Mouse (Mus musculus) gastrocnemius, adult 18-20 months (tissue): ENCODE data around the gene Med15. TPM values are rescaled to one million over a fixed set of nuclear protein-coding genes. Genes with fewer than 3 reads are reported as not detected.
"Not testable (repeated sequence)": the region's sequence is repeated elsewhere in the genome, so short reads cannot be mapped to it uniquely, and the experiment has no call there.

Source experiments
- DNase-seq: peaks from one replicate; pipeline ENCODE4 v3.0.0; 2021; ENCODE audit warnings: low spot score
- total RNA-seq, 2 experiments: library from RNA; stranded (reverse); gene quantifications; 2 replicates each; pipeline ENCODE4 v1.2.3; 2021

Med15 gene
- total RNA-seq, 2 experiments from 2014 or later: 17.5 to 20.1 TPM

- DNase-seq: peak; percentile 13
These were observed 114.6 kb downstream of the Med15 start for GRCm38 (mm10) chr16:17617922-17618565.

- DNase-seq: no peak
These were observed 116.5 kb downstream of the Med15 start for GRCm38 (mm10) chr16:17616212-17616611.

- not testable (repeated sequence) for DNase-seq
These were observed 118.0 kb downstream of the Med15 start for GRCm38 (mm10) chr16:17614740-17615139.

GRCm38 (mm10) chr16:17611383-17611782 lies 121.3 kb downstream of the Med15 start:
- no peak for DNase-seq

DNA sequence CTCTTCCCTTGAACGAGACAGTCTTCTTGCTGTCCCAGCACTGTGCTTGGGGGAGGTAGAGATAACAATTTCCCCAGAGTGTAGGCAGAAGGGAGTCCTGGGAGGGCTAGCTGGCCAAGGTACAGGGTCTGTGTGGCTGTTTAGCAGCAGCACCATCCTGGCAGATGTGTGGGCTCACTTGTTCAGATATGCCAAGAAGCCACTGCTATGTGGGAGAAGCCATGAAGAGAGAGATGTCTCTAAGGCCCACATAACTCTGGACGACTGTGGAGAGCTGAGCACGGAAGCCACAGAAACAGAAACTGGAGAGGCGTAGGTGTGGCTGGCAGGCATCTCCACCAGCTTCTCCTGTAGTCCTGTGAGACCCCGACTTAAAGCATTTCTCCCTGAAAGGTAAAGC lies 127.0 kb downstream of the Med15 start:
- no peak for DNase-seq

DNA sequence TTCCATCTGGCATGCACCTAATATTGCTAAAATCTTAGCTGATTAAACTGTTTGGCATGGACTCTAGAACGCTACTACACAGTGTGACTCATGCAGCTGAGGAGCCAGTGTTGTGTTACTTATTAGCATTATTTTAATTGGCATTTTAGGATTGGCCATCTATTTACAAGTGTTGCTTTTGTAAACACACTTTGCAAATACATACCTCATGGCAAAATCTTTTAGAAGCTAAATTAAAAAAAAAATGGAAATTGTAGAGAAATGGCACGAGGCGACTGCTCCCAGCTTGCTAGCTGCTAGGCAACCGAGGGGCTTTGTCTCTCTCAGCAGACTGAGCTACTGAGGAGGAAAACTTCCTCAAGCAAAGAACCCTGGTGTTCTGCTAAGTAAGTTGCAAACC lies 127.8 kb downstream of the Med15 start:
- no peak for DNase-seq

Other genes with a start within 250 kb of the Med15 start
- under 1 TPM in 1 of 2 experiments, not detected in 1; 0.43 TPM for gene Aifm3, start 243.3 kb downstream of the Med15 start, total RNA-seq
- gene Lztr1, start 224.2 kb downstream of the Med15 start, total RNA-seq: 10 to 100 TPM; 17.1 to 18.9 TPM
- 10 to 100 TPM; 15.3 to 17.1 TPM for gene Thap7, start 201.8 kb downstream of the Med15 start, total RNA-seq
- gene Lrrc74b, start 171.6 kb downstream of the Med15 start, total RNA-seq: 1 to 10 TPM; 1.7 to 2.4 TPM
- gene P2rx6, start 171.0 kb downstream of the Med15 start, total RNA-seq: 10 to 100 TPM in 1 of 2 experiments, 1 to 10 TPM in 1; 8.7 to 11.8 TPM
- under 1 TPM in 1 of 2 experiments, not detected in 1; 0.39 TPM for gene Slc7a4, start 149.7 kb downstream of the Med15 start, total RNA-seq
- gene Smpd4, start 113.5 kb downstream of the Med15 start, total RNA-seq: 10 to 100 TPM; 10.4 to 14.3 TPM
- gene Ccdc74a, start 86.4 kb downstream of the Med15 start, total RNA-seq: under 1 TPM; 0.33 to 0.48 TPM
- gene Klhl22, start 26.7 kb upstream of the Med15 start, total RNA-seq: 10 to 100 TPM; 21.8 to 23.4 TPM
- 1 to 10 TPM; 2.6 to 4.0 TPM for gene Scarf2, start 64.4 kb upstream of the Med15 start, total RNA-seq
- not detected for gene B830017H08Rik, start 100.2 kb upstream of the Med15 start, total RNA-seq
- gene Car15, start 105.5 kb upstream of the Med15 start, total RNA-seq: 1 to 10 TPM in 1 of 2 experiments, under 1 TPM in 1; 0.87 to 1.2 TPM
- gene Gm20518, start 158.8 kb upstream of the Med15 start, total RNA-seq: under 1 TPM; 0.05 to 0.09 TPM
- under 1 TPM in 1 of 2 experiments, not detected in 1; 0.07 TPM for gene Tssk1, start 161.3 kb upstream of the Med15 start, total RNA-seq
- gene Dgcr2, start 165.7 kb upstream of the Med15 start, total RNA-seq: 10 to 100 TPM; 20.3 to 21.4 TPM
- gene Tssk2, start 165.7 kb upstream of the Med15 start, total RNA-seq: not detected
- gene Ess2, start 178.5 kb upstream of the Med15 start, total RNA-seq: 1 to 10 TPM; 5.7 to 6.0 TPM
- not detected for gene Gsc2, start 182.2 kb upstream of the Med15 start, total RNA-seq
- 1 to 10 TPM; 3.2 to 4.7 TPM for gene Slc25a1, start 195.3 kb upstream of the Med15 start, total RNA-seq
- not detected for gene Vpreb2, start 247.5 kb upstream of the Med15 start, total RNA-seq